Mouse (Mus musculus) midbrain, embryonic 16.5 days (tissue): ENCODE measurements around the gene Vmn2r28. TPM values are rescaled to one million over a fixed set of nuclear protein-coding genes. Genes with fewer than 3 reads are reported as not detected.
"Not testable (repeated sequence)": the region's sequence is repeated elsewhere in the genome, so short reads cannot be mapped to it uniquely, and the experiment has no call there.

ENCODE experiments used
- ATAC-seq: fragments of 200-750 bp; cut with Nextera tagmentation; 2 replicates; pipeline ENCODE4 v1.8.0; 2017; ENCODE audit warnings: moderate TSS enrichment
- H3K27ac ChIP-seq: fragments of 300-500 bp; sonication (generic); 2 replicates; pipeline ENCODE4 v1.5.1; 2014; ENCODE audit warnings: mild to moderate bottlenecking, low read length, mixed read lengths
- H3K27me3 ChIP-seq: fragments of 300-500 bp; sonication (generic); 2 replicates; pipeline ENCODE4 v1.6.1; 2014; ENCODE audit warnings: low read depth, low read length, mixed read lengths; ENCODE audit not compliant: control insufficient read depth, insufficient read depth
- H3K36me3 ChIP-seq: fragments of 300-500 bp; sonication (generic); 2 replicates; pipeline ENCODE4 v1.6.1; 2014; ENCODE audit warnings: mild to moderate bottlenecking, low read length, moderate library complexity, mixed read lengths; ENCODE audit not compliant: control insufficient read depth, insufficient read depth
- H3K4me1 ChIP-seq: fragments of 300-500 bp; sonication (generic); 2 replicates; pipeline ENCODE4 v1.6.1; 2014; ENCODE audit warnings: mild to moderate bottlenecking, low read length, mixed read lengths; ENCODE audit not compliant: control insufficient read depth, insufficient read depth
- H3K4me2 ChIP-seq: fragments of 300-500 bp; sonication (generic); 2 replicates; pipeline ENCODE4 v1.6.1; 2014; ENCODE audit warnings: mild to moderate bottlenecking, low read length, mixed read lengths
- H3K4me3 ChIP-seq: fragments of 300-500 bp; sonication (generic); 2 replicates; pipeline ENCODE4 v1.5.1; 2014; ENCODE audit warnings: low read depth, mild to moderate bottlenecking, low read length, moderate library complexity, mixed read lengths
- H3K9ac ChIP-seq: fragments of 300-500 bp; sonication (generic); 2 replicates; pipeline ENCODE4 v1.6.1; 2014; ENCODE audit warnings: low read depth, low read length, mixed read lengths
- H3K9me3 ChIP-seq: fragments of 300-500 bp; sonication (generic); replicated peaks from 2 replicates; pipeline ENCODE4 v1.6.1; 2014; ENCODE audit warnings: mild to moderate bottlenecking, low read length, mixed read lengths; ENCODE audit not compliant: control insufficient read depth, poor library complexity, severe bottlenecking
- WGBS: fragments of 180-500 bp; shearing (Covaris S2); extraction: QIAGEN DNeasy Blood & Tissue Kit; methylation state at CpG from one replicate; pipeline ENCODE4 v1.1.7; 2014; 5-methylcytosine and 5-hydroxymethylcytosine counted together
- polyA plus RNA-seq: library from polyadenylated mRNA; unstranded; fragments of >200 nt; fragmentation: Nextera tagmentation; extraction: Ambion mirVana; gene quantifications from 2 replicates; pipeline ENCODE4 v1.2.1, GENCODE M21; 2015

Vmn2r28 gene
- polyA plus RNA-seq, result not detected in 2 replicates

- not testable (repeated sequence) for H3K27ac ChIP-seq, H3K36me3 ChIP-seq, H3K4me2 ChIP-seq, H3K9me3 ChIP-seq, H3K9ac ChIP-seq, H3K4me1 ChIP-seq, ATAC-seq, H3K4me3 ChIP-seq, H3K27me3 ChIP-seq
These were observed at the start of gene Vmn2r28 for GRCm38 (mm10) chr7:5493856-5494255. TSS of gene Vmn2r28 (minus strand) at chr7:5493956.

- not testable (repeated sequence) for H3K4me3 ChIP-seq, H3K4me2 ChIP-seq, H3K27ac ChIP-seq, ATAC-seq, H3K27me3 ChIP-seq, H3K36me3 ChIP-seq, H3K9me3 ChIP-seq, H3K4me1 ChIP-seq, H3K9ac ChIP-seq
- WGBS, result 61% methylated on average over 3 of the region's 3 CpGs
These were observed 47.1 kb upstream of the Vmn2r28 start for GRCm38 (mm10) chr7:5540770-5541436.

DNA sequence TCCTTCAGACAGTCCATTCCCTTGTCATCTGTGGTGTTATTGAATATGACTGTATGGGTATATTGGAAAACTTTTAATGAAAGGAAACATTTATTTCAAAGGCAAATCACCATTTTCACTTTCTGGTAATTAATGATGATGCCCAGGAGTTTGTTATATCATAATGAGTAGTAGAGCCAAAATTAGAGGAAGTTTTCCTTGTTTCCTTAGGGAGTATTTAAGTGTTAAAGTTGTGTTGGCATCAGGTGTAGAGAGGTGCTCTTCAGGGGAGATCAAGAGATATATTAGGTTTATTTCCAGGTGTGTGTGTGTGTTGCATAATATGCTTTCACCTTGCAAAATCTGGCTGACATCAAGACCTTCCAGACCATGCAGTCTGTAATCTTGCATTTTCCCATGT lies 37.1 kb downstream of the Vmn2r28 start, which contains the start of gene Vmn1r59:
Gene Vmn1r59, minus strand, starts transcription at position 101 of the 400 bp plus-strand sequence.
- Histone ChIP-seq H3K4me1 (no peaks in the 10 kb centered on the region), H3K9ac (no peak within 1 kb of the TSS), H3K36me3 (no peaks in the 10 kb centered on the region), H3K27me3 (no peaks in the 10 kb centered on the region), H3K4me3 (no peak within 1 kb of the TSS), H3K9me3 (peaks cover 17% of the 10 kb centered on the region), H3K4me2 (no peak within 1 kb of the TSS), H3K27ac (no peak within 1 kb of the TSS)
- ATAC-seq, result no peak

DNA sequence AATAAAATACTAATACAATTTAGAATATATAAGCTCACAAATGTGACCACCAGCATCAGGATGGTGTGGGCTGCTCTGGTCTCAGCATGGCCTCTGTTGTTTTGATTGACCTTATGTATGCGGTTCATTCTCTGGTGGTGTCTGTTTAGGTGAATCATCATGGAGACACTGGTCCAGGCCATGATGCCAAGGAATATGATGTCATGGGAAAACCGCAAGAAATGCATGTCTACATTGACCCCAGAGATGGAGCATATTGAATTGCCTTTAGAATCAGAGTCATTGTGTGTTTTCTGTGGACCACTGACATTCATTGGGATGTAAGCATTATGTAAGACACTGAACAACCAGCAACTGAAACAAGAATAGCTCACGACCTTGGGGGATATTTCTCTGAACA lies 39.7 kb downstream of the Vmn2r28 start:
- 66% methylated on average over 3 of the region's 3 CpGs for WGBS

GRCm38 (mm10) chr7:5448627-5449026 lies 45.1 kb downstream of the Vmn2r28 start:
- Histone ChIP-seq H3K27me3 (no peaks in the 10 kb centered on the region), H3K4me2 (no peak overlapping the region), H3K4me3 (no peak overlapping the region), H3K9me3 (peaks cover 12% of the 10 kb centered on the region; the same call in 1 of the 2 replicates), H3K27ac (no peak overlapping the region), H3K4me1 (no peaks in the 10 kb centered on the region), H3K36me3 (no peaks in the 10 kb centered on the region), H3K9ac (no peak overlapping the region)
- no peak for ATAC-seq

More for the DNA sequence above, 39.7 kb downstream of the Vmn2r28 start:
- H3K27me3 ChIP-seq, H3K36me3 ChIP-seq, ATAC-seq, H3K4me2 ChIP-seq, H3K27ac ChIP-seq, H3K4me1 ChIP-seq, H3K9ac ChIP-seq, H3K4me3 ChIP-seq: not testable (repeated sequence)
- H3K9me3 ChIP-seq, result peaks cover 17% of the 10 kb centered on the region

Other genes starting within 250 kb of the Vmn2r28 start
- not detected in 2 replicates for gene Gm5065, start 143.4 kb downstream of the Vmn2r28 start, polyA plus RNA-seq
- not detected in 2 replicates for gene Nlrp2, start 142.9 kb downstream of the Vmn2r28 start, polyA plus RNA-seq
- not detected in 2 replicates for gene Vmn1r58, start 80.6 kb downstream of the Vmn2r28 start, polyA plus RNA-seq
- not detected in 2 replicates for gene Vmn1r59, start 37.2 kb downstream of the Vmn2r28 start, polyA plus RNA-seq
- not detected in 2 replicates for gene Vmn1r60, start 53.4 kb upstream of the Vmn2r28 start, polyA plus RNA-seq
- not detected in 2 replicates for gene Vmn1r61, start 119.3 kb upstream of the Vmn2r28 start, polyA plus RNA-seq
- gene Vmn1r62, start 179.7 kb upstream of the Vmn2r28 start, polyA plus RNA-seq, result not detected in 2 replicates